Comparison of ENCODE assay signal across 15 mouse cellular contexts in genomic region chr14:21047840-21048239, GRCm38 (mm10).
"Had no signal": no experiment of that assay in that cellular context is flagged by ENCODE, and none has a peak within 500 bp of the region (broad histone marks: within the 10 kb centered on the region; RNA-seq: fewer than 3 reads in every experiment).

No protein-coding gene starts in this region.

- H3K9me3 ChIP-seq: liver, embryonic 13.5 days; neural tube, embryonic 13.5 days had no signal

- H3K4me2 ChIP-seq: limb, embryonic 13.5 days; liver, embryonic 13.5 days; neural tube, embryonic 13.5 days had no signal

- H3K4me3 ChIP-seq: layer of hippocampus, adult 2 months; limb, embryonic 13.5 days; liver, embryonic 13.5 days; neural tube, embryonic 13.5 days had no signal

- H3K27me3 ChIP-seq: limb, embryonic 13.5 days; liver, embryonic 13.5 days; neural tube, embryonic 13.5 days had no signal

- H3K9ac ChIP-seq: limb, embryonic 13.5 days; liver, embryonic 13.5 days; neural tube, embryonic 13.5 days had no signal

- DNase-seq: kidney, adult 11 months; kidney, adult 9 months; kidney, postnatal 36 days; left cerebral cortex, postnatal 4 days; liver, embryonic 13.5 days; midbrain, embryonic 14.5 days; retina, postnatal 1 day; right cerebral cortex, postnatal 4 days; spleen, adult 18-20 months; thymus, adult 18-20 months; thymus, postnatal 14 days had no signal

- H3K27ac ChIP-seq: kidney, postnatal 0 days; layer of hippocampus, adult 2 months; limb, embryonic 13.5 days; liver, embryonic 13.5 days; neural tube, embryonic 13.5 days had no signal
